Mouse (Mus musculus): ENCODE data around the gene Wipf3. TPM values are rescaled to one million over a fixed set of nuclear protein-coding genes. Genes with fewer than 3 reads are reported as not detected.

The Wipf3 gene
- total RNA-seq, 2 experiments from 2014 or later: 281 to 284 TPM

DNA sequence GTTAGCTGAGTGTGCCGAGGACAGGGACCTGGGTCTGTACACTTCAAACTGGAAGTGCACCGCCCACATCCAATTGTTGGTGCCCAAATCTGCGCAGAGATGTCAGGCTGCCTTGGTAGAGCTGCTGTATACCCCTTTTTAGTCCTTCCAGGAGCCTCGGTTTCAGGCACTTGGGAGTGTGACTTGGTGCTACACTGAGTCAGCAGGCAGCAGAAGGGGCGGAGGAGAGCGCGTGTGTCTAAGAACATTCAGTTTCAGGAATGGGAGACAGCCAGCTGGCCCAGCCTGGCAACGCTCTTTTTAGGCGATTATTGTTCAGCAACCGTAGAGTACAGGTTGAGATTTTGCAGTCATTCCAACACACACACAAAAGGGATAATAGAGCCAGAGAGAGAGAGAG is 2.4 kb downstream of the Wipf3 start:
- peak; percentile 75 to 89 for DNase-seq (ENCODE audit: low spot score in 2 of 2)

DNA sequence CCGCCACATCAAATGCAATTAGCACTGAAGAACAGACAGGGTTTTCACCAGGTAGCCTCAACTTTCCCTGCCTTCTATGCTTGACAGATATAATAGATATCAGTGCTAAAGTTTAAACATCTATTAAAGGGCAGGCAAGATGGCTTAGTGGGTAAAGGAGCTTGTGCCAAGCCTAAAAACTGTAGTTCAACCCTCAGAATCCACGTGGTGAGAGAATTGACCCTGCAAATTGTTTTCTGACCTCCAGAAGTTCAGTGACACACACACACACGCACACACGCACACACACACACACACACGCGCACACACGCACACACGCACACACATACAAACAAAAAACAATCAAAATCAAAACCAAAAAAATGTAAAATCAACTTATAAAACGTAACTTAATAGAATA is 2.8 kb downstream of the Wipf3 start:
- DNase-seq (ENCODE audit: low spot score in 2 of 2): no peak

DNA sequence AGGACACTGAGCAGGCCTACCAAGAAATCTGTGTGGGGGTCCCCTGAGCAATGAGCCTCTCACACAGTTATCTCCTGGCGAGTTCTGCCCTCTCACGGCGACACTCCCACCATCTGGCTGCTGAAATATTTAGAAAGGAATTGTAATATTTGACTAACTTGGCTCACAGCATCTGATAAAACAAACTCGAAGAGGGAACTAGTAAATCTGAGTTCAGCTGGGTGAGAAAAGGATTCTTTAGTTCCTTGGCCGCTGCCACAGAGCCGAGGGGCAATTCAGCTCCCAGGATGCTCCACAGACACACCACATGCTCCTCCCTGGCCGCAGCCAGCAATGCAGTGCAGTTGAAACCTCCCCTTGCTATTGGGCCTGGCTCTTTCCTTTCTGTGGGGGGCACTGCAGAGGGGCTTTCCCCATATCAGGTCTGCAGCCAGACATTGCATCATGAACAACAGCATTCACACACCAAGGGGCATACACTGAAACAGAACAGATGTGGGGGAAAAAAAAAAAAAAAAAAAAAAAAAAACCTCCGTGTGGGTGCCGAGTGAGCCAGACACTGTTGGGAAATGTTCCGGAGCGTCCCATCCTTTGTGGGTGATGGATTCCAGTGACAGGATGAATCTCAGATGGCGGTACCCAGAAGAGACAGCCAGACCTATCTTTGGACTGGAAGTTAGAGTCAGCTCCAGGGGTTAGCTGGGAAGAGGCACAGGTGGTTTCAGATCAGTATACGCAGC is 3.6 kb downstream of the Wipf3 start:
- peak in 1 of 2 experiments; percentile 46 for DNase-seq (ENCODE audit: low spot score in 2 of 2)

DNA sequence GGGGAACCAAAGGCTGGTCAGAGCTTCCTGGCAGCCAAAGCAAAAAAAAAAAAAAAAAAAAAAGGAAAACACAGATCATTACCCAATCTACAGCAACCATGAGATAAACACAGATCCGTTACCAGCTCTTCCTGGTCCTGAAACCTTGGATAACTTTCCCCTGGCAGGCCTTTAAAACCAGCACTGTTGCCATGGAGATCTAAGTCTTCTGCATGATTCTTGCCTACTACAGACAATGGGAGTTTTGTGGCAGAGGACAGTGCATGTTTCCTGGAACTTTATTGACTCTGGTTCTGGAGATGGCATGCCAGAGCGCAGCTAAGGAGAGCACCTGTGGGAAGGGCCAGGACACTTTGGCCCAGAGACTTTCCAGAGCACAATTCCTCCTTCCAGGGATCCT is 4.8 kb downstream of the Wipf3 start:
- no peak for DNase-seq (ENCODE audit: low spot score in 2 of 2)

DNA sequence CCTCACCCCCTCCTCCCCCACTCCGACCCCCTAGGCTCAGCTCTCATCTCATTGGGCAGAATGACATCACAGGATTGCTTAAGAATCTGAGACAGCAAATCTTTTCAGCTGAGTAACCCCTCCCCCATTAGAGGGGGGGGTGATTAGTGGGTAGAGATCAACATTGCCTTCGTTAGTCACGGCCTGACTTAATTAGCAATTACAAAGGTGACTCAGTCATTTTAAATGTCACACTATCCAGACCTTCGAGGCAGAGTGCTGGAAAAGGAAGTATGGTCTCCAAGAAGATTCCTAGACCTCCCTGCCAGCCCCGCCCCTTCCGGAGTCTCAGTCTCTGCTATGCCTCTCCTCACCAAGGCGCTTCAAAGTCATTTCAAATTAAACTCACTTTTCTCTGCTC is 6.3 kb downstream of the Wipf3 start:
- DNase-seq (ENCODE audit: low spot score in 2 of 2): no peak

DNA sequence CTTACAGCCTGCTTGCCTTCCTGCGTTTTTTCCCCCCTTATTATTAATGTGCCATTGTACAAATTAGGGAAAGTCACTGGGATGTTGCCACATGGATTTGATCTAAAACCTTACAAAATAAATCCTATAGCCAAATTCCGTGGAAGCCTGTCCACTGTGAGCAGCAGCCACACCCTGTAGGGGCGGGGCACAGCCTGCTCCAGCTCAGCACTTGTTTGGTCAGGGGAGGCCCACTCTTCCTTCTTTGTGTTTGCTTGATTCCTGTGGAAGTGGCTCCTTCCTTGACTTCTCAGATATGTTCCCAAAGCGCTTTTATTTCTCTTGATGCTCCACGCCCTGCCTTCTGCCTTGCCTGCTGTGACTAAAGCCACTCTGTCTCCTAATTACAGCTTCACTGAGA is 6.9 kb downstream of the Wipf3 start:
- DNase-seq (ENCODE audit: low spot score in 2 of 2): no peak

DNA sequence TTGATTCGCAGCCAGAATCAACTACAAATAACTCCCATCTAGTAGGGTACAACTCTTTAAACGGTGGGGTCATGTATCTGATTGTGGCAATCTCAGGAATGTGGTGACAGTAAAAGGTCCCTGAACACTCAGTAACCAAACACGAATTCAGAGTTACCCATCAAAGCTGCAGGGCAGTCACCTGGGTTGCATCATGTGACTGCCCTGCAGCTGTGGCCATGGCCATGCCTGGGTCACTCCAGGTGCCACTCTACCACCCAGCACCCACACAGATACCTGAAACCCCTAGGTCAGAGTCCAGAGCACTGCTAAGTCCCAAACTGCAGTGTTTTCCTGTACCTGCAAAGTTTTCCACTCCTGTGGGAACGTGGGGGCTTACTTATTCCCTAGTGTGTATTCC is 9.1 kb downstream of the Wipf3 start:
- DNase-seq (ENCODE audit: low spot score in 2 of 2): no peak

DNA sequence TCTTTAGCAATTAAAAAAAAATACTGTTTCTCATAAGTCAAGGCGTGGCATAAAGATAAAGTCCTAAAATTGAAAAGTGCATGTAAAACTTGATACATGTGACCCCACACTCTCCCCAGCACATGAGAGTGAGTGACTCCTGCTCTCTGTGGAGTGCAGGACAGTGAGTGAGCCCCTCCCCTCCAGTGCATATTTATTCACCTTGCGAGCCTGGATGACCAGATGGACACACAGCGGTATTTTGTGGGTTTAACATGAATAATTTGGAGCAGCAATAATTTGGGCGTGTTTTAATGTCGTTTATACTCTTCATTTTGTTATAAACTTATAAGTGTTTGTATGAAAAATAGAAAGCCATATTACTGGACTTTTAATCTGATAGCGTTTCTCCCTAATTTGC is 11.3 kb downstream of the Wipf3 start:
- no peak for DNase-seq (ENCODE audit: low spot score in 2 of 2)

DNA sequence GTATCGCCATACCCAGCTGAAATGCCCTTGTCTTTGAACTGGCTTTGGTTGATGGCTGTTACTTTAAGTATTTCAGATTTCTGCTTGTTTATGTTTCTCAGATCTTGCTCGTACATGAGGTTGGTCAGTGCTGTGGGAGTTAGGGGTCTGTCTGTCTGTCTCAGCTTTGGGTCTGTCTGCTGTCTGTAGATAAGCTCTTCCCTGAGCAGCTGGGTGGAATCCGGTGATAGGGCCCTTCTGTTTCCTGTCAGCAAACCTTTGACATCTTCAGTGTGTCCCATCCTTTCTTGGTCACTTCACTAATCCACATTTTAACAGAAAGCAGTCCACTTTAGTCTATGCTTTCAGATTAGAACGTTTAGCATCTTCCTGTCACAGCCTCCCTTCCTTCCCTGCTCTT is 14.3 kb downstream of the Wipf3 start:
- no peak for DNase-seq (ENCODE audit: low spot score in 2 of 2)

DNA sequence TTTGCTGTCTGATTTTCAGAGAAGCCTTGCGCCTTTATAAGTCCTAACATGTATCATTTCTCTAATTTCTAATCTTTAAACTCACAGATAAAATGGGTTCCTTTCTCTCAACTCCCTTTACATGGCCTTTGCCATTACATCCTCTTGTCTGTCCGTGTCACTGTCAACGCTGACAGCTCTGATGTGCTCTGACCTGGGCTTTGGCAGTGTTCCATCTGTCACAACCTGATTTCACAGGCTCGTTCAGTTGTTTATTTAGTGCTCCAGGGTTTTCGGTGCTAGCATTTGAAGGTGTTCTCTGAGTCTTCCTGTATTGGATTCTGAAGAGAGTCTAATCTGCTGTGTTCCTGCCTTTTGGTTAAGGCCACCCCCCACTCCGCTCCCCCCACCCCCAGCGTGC is 14.7 kb downstream of the Wipf3 start:
- DNase-seq (ENCODE audit: low spot score in 2 of 2): no peak

DNA sequence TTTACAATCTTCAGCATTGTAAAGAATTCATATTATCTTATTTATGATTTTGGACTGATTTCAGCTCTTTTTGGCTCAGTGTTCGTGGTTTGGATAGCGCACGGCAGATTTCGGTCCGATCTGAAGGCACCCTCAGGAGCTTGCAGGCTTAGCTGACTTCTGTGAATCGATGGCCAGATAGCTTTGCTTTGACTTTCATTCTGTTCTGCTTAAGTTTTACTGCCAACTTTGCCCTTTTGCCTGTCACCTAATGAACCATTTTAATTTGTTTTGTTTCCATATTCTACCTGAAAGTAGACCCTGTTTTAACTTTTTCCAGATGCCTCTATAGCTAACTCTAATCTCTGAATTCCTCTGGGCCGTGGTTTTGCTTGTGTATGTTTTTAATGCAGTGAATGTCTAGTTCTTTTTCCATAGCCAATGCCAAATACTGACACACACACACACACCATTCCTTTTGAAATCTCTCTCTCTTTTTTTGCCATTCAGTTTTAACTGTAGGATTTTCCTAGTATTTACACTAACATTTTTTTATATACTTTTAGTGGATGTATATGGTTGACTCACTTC is 15.9 kb downstream of the Wipf3 start:
- no peak for DNase-seq (ENCODE audit: low spot score in 2 of 2)

DNA sequence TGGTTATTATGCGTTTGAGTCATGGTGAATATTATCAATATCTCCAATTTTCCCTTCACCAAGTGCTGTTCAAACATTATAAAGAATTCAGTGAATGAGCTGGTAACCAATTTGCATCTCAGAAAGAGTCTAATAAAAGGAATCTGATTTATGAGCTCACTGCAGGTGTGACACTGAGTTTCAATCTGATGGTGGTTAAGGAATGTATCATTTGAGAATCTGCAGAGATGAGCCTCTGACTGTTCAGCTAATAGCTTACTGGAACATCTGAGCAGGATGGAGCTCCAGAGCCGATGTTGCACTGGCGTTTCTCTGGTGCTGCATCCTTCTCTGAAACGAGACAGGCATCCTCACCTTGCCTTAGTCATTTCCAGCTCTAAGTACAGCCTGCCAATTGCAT is 17.9 kb downstream of the Wipf3 start:
- no peak for DNase-seq (ENCODE audit: low spot score in 2 of 2)

DNA sequence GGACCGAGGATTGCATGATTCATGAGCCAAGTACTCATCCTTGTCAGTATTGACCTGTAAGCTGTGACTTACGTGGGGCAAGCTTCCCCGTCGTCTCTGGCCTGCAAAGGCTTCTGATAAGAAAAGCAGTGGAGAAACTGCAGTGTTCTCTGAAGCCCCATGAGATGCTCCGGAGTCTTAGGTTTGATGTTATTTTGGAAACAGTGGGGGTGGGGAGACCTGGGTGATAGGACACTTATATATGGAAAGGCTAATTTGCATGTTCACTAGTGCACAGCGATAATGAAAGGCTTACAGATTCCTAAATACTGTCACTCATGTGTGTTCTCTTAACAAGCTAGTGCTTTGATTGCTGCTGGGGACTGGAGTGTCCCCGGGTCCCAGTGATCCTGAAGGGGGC is 30.3 kb downstream of the Wipf3 start:
- no peak for DNase-seq (ENCODE audit: low spot score in 2 of 2)

DNA sequence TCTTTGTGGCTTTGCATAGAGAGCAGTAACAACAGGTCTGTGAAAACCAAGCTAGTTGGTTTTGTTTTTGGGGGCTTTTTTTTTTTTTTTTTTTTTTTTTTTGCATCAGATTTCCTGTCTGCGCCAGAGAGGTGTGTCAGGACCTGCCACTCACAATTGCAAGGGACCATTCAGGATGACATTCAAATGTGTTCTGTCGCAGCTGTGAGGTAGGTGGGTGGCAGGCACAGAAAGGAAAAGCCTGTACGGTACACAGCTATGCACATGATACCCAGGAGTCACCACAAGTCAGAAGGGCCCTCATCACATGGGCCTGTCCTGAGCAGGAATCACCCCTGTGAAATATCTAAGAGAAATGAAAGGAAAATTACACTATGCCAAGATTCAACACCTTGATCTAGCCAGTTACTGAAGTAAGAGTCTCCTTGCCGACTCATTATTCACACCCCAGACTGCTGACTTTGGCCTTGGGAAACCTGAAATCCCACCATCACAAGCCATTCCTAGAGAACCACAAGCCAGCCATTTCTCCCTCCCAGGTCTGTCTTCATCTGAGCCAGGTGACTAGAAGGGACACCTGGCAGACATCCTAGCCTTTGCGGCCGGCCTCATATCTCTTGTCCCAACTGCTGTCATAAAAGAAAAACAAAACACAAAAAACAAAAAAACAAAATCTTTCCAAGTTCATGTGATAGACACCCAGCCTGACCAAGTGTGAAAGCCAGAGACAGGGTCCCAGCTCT is 30.9 kb downstream of the Wipf3 start:
- no peak for DNase-seq (ENCODE audit: low spot score in 2 of 2)

DNA sequence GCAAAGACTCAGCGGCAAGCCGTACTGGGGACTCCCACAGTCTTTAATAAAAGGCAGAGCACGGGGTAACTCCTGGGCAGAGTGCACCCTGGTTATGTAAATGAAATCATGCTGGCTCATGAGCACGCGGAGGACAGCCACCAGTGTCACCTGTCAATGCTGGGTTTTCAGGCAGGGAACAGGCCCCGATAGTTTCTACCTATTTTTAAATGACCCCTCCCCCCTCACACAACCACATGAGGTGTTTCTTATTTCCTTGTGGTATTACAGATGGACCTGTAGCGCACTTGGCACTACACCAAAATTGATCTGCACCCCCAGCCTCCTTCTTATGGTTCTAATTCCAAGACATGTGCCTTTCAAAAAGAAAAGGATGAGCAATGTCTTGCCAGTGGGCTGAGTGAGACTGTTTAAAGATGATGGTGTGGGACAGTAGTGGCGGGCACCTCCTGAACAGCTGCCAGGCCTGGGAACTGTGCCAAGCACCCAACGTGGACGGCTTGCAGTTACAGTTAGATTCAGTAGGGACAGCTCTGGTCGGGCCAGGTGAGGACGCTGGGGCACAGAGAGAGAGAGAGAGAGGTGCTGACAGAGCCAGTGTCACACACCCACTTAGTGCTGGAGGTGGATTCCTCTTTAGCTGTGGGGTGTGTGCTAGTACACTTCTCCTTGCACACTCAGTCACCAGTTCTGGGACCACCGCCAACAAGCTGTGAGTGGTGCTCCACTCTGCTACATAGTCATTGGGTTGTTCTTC is 31.7 kb downstream of the Wipf3 start:
- peak in 1 of 2 experiments; percentile 36 for DNase-seq (ENCODE audit: low spot score in 2 of 2)

DNA sequence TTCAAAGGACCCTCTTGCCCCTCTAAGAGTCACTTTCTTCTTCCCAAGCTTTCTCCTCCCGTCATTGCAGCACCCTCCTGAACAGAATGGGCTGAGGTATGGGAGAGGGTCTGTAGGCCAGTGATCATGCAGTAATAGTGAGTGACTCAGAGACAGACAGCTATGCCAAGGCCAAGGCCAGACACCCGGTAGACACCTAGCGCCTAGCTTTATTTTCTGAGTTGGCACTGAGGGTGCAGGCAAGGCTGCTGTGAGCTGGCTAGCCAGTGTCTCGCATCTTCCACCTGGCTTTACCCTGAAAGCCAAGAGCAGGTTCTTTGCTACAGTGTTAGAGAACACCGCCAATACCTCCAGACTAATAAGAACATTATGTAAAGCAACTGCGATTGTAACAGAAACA is 33.4 kb downstream of the Wipf3 start:
- DNase-seq (ENCODE audit: low spot score in 2 of 2): no peak

DNA sequence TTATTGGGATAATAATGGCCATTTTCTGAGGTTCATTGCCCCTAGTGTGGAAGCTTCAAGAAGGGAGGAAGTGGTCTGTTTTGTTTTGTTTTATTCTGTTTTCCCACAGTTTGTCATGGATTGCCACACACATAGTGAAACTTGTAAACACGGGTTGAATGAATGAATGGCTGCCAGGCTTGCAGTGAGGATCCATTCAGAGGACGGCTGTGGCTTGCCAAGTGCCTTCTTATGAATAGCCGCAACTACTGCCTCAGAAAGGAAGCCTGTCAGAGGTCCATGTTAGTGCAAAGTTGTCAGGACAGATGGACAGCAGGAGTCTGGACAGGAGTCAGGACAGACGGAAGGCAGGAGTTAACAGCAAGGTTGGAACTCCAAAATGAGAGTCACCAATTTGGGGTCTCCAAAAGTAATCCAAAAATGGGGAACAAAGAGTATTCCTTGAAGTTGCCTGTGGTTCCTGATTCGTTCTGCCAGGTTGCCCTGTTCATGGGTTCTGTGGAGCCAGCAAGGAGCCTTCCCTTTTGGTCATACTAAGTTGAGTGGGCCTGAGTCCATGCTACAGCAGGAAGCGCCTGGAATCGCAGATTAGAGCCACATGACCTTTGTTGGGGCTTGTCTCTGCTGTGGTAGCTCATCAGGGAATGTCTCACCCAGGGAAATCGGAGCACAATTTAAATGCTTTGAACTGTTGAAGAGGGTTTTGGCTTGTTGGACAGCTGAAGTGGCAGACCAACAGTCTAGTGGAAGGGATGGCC is 34.5 kb downstream of the Wipf3 start:
- peak in 1 of 2 experiments; percentile 66 for DNase-seq (ENCODE audit: low spot score in 2 of 2)

DNA sequence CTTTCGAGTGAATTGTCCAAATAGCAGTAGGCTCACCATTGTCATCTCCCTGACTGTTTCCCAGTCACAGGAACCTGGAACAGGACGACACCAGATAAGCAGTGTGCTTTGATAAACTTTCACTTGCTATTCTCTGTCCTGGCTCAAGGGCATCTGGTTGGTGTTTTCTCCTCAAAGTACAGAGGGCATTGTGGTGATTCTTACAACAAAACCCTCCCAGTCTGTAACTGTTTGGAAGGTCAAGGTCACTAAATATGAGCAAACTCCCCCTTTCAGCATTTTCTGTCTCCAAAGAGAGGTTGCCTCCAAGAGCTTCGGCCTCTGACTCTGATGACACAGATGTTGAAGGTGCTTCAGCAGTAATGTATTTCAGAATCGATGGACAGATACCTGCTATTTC is 35.5 kb downstream of the Wipf3 start:
- no peak for DNase-seq (ENCODE audit: low spot score in 2 of 2)

DNA sequence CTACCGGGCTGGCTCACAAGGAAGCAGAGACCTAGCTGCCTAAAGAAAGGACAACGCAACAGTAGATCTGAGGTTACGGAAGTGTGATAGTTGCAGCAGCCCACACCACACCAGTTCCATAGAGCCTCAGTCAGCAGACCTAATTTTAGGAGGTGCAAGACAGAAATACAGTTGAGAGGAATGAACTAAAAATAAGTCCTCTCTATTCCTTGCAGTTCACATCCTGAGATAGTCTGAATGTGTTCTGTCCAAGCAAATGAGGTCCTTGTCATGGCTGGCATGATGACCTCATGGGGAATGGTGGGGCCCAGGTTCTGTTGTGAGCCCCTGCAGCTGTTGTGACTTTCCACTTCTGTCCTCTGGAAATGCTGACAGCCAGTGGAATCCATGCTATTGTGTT is 38.0 kb downstream of the Wipf3 start:
- no peak for DNase-seq (ENCODE audit: low spot score in 2 of 2)

DNA sequence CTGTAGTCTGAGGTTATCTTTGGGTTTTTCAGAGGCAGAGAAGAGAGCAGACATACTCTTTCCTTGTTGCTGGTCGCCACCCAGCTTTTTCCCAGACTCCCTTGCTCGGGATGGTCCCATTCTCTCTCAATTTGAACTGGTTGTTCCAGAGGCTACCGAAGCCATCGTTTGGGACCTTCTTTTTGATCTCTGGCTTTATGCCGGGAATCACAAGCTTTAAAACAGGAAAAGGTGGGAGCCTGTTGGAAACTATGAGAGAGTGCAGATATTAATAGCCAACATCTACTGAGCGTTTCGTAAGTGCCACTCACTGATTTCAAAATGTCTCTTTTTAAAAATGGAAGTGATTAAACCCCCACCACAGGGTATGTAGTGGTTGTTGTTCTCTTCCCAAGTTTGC is 42.5 kb downstream of the Wipf3 start:
- DNase-seq (ENCODE audit: low spot score in 2 of 2): no peak

All from layer of hippocampus, postnatal 14 days (tissue).